11 mouse cellular contexts compared by ENCODE assay signal in the genomic region with DNA sequence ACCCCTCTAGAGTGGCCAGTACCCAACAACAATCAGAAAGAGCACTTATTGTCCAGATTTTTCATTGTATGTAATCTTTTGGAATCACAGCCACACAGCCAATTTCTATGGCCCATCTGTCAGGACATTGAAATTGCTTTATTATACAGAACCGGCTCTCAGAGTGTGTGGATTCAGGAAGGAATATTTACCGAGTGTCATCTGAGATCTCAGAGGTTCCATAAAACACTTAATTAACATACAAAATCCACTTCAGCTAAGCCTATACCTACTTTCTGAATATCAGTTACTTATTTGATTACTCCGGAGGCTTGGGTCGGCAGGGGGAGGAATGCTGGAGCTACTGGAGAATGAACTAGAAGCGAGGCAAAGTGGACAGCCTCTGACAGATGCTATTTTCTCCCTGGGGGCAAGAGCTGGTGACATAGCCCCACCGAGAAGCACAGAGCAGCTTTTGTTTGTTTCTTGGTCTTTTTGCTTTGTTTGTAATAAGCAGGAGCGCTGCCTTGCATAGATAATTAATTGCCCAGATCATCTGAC.
DNase-seq lines count a peak whose midpoint lies in the region; ATAC-seq and TF ChIP-seq lines count a peak whose summit lies in the region.
"Had no signal": no experiment of that assay in that cellular context is flagged by ENCODE, and none has a peak within 500 bp of the region (broad histone marks: within the 10 kb centered on the region; RNA-seq: fewer than 3 reads in every experiment).

No protein-coding gene starts in this region.

- DNase-seq in layer of hippocampus, adult 8-10 months (ENCODE audit: low spot score in 2 of 2), result peak; percentile 22 to 28
- DNase-seq in layer of hippocampus, postnatal 14 days (ENCODE audit: low spot score in 2 of 2), result no peak
- peak; percentile 32 to 53 for DNase-seq in cerebellum, postnatal 10 days
- DNase-seq in forebrain, postnatal 0 days, result no peak
- DNase-seq in lung, postnatal 10 days, result no peak
- DNase-seq in thymus, postnatal 25 days, result no peak
- DNase-seq: heart, postnatal 4 days; liver, postnatal 0 days had no signal

- H3K27ac ChIP-seq in forebrain, postnatal 0 days (ENCODE audit: low read depth, low read length), result no peak overlapping the region
- peak overlapping the region; percentile 22; the same call in 1 of the 2 replicates for H3K27ac ChIP-seq in midbrain, embryonic 15.5 days

- peaks cover 6% of the 10 kb centered on the region; the same call in 1 of the 2 replicates for H3K4me1 ChIP-seq in forebrain, postnatal 0 days (ENCODE audit: insufficient read depth)
- peaks cover 11% of the 10 kb centered on the region; the same call in 1 of the 2 replicates for H3K4me1 ChIP-seq in midbrain, embryonic 15.5 days

- 12% methylated on average over 7 of the region's 7 CpGs for WGBS in forebrain, postnatal 0 days
- WGBS in midbrain, embryonic 15.5 days, result 8% methylated on average over 7 of the region's 7 CpGs

- H3K4me3 ChIP-seq in forebrain, postnatal 0 days (ENCODE audit: low read depth, low read length), result no peak overlapping the region
- no peak overlapping the region for H3K4me3 ChIP-seq in midbrain, embryonic 15.5 days

- no peak overlapping the region for H3K4me2 ChIP-seq in forebrain, postnatal 0 days (ENCODE audit: low read depth)
- H3K4me2 ChIP-seq in midbrain, embryonic 15.5 days, result no peak overlapping the region

- no peaks in the 10 kb centered on the region for H3K27me3 ChIP-seq in forebrain, postnatal 0 days (ENCODE audit: insufficient read depth, low read length)
- no peaks in the 10 kb centered on the region for H3K27me3 ChIP-seq in midbrain, embryonic 15.5 days (replicated peaks)

- H3K36me3 ChIP-seq in forebrain, postnatal 0 days (ENCODE audit: insufficient read depth), result no peaks in the 10 kb centered on the region
- no peaks in the 10 kb centered on the region for H3K36me3 ChIP-seq in midbrain, embryonic 15.5 days (replicated peaks)

- peak; percentile 14; the same call in 1 of the 2 replicates for ATAC-seq in forebrain, postnatal 0 days
- peak; percentile 66 for ATAC-seq in midbrain, embryonic 15.5 days (replicated peaks)
- ATAC-seq in monocyte, adult 5-6 weeks (replicated peaks; ENCODE audit: insufficient number of reproducible peaks, low FRiP score, low TSS enrichment, poor library complexity, severe bottlenecking), result no peak
- ATAC-seq: CD4-positive, CD25-positive, alpha-beta regulatory T cell, adult 4 months; liver, postnatal 0 days had no signal

- no peak for TF ChIP-seq CTCF in forebrain, postnatal 0 days (IDR thresholded peaks at IDR 0.05; ENCODE audit: low read depth)

- H3K9me3 ChIP-seq in forebrain, postnatal 0 days (ENCODE audit: low read length), result no peaks in the 10 kb centered on the region
- no peaks in the 10 kb centered on the region for H3K9me3 ChIP-seq in midbrain, embryonic 15.5 days

- no peak overlapping the region for H3K9ac ChIP-seq in forebrain, postnatal 0 days
- no peak overlapping the region for H3K9ac ChIP-seq in midbrain, embryonic 15.5 days
- H3K9ac ChIP-seq: liver, postnatal 0 days had no signal

Comparison
In these comparisons a context has a peak if more than half of its experiments do, and no peak if none do; other contexts are left out.
1. DNase-seq: peak in layer of hippocampus, adult 8-10 months (2 of 2) and cerebellum, postnatal 10 days (2 of 2); none in layer of hippocampus, postnatal 14 days (0 of 2), forebrain, postnatal 0 days (single experiment), lung, postnatal 10 days (single experiment) and thymus, postnatal 25 days (single experiment).